Mouse (Mus musculus) common myeloid progenitor, adult 5-6 weeks (primary cell): ENCODE results near the gene Jkamp. TPM values are rescaled to one million over a fixed set of nuclear protein-coding genes. Genes with fewer than 3 reads are reported as not detected.

ENCODE experiments used
- ATAC-seq: replicated peaks from 2 replicates; pipeline ENCODE4 v1.8.0; 2016; ENCODE audit warnings: low read depth, mild to moderate bottlenecking, moderate TSS enrichment, inconsistent platforms; ENCODE audit not compliant: poor library complexity, severe bottlenecking
- total RNA-seq: library from RNA; stranded (forward); fragments of 200-1000, 187-1606 nt; gene quantifications from 2 replicates; pipeline ENCODE4 v1.2.3, GENCODE M21; 2017

The Jkamp gene
- total RNA-seq, 1 experiment from 2014 or later, result 33.1 TPM

DNA sequence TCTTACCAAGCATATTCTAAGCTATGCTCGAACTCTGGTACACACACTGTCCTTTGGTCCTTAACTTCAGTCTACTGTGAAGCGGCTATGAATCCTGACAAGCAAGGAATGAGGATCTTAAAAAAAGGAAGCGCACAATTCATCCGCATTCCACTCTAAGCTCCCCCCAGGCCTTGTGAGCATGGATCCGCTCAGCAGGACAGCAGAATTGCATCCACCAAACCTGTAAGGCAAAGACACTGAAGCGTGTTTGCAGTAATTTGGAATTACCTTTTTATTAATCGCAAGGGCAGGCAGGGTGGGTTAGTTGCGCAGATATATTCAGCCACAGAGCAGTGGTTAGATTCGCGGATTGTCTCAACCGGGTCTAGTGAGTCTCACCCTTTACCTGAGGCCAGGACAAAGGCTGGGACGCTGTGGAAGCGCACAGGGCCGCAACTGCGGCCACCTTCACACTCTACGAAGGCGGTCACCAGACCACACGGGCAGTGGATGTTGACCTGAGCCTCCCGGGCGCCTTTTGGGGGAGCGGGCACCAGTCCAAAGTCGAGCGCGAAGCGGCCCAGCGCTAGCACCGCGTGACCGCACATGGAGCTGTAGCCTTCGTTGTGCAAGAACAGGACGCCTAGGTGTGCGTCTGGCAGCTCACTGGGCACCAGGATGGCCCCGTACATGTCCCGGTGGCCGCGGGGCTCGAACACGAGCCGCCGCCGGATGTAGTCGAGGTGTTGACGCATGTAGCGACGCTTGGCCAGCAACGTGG lies 947 bp upstream of the Jkamp start:
- ATAC-seq, result no peak

DNA sequence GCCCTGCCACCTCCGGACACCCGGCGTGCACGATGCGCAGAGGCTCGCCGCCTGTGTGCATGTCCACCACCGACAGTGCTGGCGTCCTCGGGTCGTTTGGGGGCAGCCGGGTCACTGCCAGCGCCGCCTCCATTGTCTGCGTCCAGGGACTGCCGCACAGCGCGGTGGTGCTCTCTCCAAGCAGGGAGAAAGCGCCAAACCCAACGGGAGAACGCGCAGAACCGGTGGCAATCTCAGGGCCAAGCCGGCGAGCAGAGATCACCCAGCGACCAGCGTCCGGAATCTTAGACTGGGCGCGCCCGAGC lies 413 bp upstream of the Jkamp start:
- ATAC-seq, result no peak

DNA sequence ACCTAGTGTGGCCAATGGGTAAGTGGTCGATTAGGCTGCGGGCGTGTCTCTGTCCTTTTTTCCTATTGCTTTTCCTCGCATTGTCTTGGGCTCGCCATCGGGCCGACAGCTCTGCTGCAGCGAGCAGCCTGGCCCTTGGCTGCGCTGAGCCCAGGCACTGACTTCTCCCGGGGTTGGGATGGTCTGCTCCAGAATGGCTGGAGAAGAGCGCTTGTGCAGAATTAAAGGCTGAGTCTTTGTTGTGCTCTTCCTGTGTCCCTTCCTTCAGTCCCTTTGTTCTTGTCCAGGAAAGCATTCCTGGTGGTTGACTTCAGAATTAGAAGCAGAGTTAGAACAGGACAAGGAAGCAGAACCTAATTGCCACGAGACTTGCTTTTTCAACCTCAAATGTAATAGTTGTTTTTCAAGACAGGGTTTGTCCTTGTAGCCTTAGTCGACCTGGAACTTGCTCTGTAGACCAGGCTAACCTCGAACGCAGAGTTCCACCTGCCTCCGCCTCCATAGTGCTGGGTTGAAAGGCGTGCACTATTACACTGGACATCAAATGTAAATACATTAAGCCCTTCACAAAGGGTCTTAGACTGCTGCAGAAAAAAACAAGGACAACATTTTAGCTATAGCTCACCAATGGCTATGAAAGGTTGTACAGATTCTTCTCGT lies 907 bp downstream of the Jkamp start:
- ATAC-seq, result no peak

DNA sequence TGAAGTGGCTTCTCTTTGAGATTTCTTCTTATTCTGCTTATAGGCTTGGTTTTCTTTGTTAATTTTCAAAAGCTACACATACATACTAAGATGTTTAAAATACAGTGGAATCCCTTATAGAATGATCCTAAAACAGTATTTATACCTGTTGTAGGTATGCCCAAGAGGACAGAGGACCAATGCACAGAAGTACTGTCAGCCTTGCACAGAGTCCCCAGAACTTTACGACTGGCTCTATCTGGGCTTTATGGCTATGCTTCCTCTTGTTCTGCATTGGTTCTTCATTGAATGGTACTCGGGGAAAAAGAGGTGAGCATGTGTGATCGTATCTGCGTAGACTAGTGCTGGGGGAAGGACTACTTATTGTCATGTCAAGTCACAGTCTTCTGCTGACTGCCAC lies 4.4 kb downstream of the Jkamp start:
- ATAC-seq, result no peak

DNA sequence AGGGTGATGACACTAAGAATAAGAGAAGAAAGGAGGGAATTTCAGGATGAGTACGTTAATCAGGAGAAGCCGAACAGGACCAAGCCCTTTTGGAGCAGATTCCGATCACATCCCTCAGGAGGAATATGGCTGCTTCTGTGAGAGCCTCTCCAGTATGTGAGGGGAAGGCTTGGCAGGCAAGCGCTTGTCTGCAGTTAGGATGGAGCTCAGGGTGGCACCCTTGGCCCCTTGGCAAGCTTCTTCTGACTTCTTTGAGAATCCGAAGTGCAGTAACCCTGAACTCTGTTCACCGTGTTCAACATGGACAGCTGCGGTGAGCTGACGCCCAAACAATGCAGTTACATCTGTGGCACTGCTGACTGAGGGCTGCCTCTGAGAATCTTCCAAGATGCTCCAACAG lies 11.6 kb downstream of the Jkamp start:
- no peak for ATAC-seq

DNA sequence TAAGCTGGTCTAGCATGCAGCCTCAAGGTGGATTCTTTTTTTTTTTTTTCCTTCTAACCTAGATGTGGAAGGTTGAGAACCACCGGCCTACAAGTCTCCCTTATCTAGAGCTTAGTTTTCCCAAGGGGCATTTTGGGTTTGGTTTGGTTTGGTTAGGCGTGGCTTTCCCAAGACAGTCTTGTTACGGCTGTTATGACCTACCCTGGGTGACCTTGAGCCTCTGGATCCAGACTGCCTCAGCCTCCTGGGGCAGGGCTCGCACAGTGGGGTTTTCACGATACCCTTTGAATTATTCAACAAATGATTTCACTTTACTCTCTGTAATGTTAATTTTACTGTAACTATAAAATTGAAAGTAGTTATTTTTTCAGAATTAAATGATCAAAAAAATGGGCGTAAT lies 17.4 kb downstream of the Jkamp start:
- ATAC-seq, result no peak

DNA sequence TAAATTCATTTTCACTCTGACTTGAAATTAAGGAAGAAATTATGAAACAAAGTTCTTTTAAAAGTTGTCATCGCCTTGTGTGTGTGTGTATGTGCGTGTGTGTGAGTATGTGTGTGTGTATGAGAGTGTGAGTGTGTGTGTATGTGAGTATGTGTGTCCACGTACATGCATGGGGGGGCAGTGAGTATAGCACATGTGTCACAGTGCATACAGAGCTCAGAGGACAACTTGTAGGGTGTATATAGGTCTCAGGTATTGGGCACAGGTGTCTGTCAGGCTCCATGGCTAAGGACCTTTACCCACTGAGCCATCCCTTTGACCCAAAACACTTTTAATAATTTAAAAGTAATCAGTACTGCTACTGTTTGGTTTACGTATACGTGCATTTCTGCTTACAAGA lies 18.6 kb downstream of the Jkamp start:
- ATAC-seq, result no peak

DNA sequence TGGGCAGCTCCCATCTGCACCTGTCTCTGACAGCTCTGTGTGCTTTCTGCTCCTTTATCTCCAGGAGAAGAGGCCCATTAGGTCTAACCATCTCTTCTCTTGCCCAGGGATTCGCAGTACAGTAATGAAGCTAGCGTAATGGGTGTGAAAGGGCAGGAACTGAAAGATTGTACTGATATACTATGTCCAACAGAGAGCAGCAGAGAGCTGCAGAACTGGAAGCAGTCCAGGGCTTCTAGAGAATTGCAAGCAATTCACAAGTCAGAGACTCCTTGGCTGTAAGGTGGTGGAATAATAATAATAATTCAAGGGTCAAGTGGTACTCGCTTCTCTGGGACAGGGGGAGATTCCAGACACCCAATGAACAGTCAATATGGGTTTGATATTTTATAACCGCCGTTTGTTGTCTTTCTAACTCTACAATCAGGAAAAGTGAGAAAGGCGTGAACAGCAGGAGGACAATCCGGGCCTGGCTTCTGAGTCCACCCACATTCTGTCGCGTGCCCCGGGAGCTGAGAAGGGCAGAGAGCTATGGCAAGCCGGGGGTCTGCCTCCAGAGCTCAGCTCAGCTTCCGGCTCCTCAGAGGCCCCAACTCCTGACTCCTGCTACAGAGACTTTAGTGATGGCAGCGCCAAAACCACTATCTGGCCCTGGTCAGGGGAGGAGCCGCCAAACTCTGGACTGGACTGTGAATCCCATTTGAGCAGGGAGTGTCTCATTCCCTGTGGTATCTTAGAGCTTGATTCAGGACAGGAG lies 19.3 kb downstream of the Jkamp start:
- ATAC-seq, result peak; percentile 97

DNA sequence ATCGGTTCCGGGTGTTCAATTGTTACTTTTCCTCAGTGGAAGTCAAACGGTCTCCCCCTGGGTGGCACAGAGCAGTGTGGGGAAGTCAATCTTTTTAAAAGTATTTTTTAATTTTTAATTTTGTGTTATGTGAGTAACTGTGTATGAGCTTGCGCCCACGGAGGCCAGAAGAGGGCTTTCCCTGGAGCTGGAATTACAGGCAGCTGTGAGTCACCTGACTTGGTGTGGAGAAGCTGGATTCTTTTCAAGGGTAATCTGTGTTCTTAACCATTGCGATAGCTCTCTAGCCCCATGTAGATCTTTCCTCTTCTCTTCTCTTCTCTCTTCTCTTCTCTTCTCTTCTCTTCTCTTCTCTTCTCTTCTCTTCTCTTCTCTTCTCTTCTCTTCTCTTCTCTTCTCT lies 29.7 kb downstream of the Jkamp start:
- ATAC-seq, result no peak

DNA sequence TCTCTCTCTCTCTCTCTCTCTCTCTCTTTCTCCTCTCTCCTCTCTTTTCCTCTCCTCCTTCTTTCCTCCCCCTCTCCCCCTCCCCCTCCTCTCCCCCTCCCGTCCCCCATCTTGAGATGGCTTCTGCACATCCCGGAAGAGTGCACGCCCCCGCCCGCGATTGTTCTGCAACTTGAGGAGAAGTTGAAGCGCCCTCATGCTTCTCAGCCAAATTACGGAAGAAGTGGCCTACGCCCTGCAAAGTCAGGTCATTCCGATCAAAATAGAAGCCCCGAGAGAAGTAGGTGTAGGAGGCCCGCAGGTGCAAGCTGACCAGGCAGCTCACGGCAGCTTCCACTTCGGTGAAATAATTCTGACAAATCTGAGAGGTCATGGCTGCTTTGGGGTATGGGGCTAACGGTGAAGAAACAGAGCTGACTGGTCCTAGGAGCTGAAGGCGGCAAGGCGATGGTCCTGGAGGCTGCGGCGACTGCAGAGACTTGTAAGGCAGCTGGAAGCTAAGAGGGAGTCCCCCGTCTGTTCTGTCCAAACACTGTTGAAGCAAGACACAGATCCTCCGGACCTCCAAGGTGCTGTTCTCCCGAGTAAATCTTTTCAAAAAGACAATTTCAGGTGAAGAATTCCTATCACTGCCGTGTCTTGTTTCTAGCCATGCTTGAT lies 30.4 kb downstream of the Jkamp start:
- ATAC-seq, result no peak

DNA sequence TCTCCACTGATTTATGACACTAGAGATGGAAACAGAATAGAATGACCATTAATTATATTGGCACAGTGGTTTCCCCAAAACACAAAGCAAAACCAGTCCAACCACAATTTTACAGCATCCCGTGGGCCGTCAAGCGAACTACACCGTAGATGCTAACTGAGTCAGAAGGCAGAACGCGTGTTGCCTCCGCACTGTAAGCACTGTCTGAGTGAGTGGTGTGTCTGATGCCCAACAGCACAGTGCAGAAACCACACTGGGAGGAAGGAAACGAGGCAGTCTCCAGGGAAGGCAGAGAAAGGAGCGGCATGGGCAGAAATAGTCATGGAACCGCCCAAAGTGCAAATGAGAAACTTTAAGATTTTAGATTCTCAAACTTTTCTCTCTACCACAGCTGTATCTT lies 43.8 kb downstream of the Jkamp start:
- no peak for ATAC-seq

DNA sequence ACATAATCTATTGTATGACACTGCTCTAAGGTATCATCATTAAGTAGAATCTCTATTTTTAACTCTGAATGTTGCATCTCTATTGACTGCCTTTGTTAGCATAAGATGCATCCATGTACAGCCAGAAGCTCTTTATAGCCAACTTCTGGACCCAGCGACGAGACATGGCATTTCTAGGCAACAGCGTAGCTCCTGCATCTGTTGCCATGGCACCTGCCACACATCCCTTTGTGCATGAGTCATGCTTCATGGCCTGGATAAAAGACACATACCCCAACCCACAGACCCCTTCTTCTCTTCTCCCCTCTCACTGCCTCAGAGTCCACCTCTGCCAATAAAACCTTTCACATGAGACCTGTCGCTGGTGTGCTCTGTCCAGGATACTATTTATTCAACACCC lies 65.4 kb downstream of the Jkamp start:
- ATAC-seq, result no peak

Other genes with a start within 250 kb of the Jkamp start
- 0.19 TPM in 1 of 2 replicates, not detected in the other for gene Gpr135, start 14.5 kb upstream of the Jkamp start, total RNA-seq
- gene L3hypdh, start 150 bp upstream of the Jkamp start, total RNA-seq, result 0.64 and 1.0 TPM in 2 replicates
- gene Ccdc175, start 99.4 kb downstream of the Jkamp start, total RNA-seq, result not detected in 2 replicates